Mouse (Mus musculus): ENCODE measurements around the gene Eif2s3x. TPM values are rescaled to one million over a fixed set of nuclear protein-coding genes. Genes with fewer than 3 reads are reported as not detected.

Eif2s3x gene
- 57.7 and 74.4 TPM in 2 replicates for polyA plus RNA-seq (2021; fragmentation: Nextera tagmentation)
- long read RNA-seq, experiment 1, transcript Eif2s3x-201 (12 exons, 3,647 nt) = major isoform, 489 of 567 reads
- long read RNA-seq, experiment 1, partial matches to known transcripts = 28 of 567 reads
- long read RNA-seq, experiment 1, other reads (novel, unspliced or antisense) = 50 of 567 reads
- long read RNA-seq, experiment 2, transcript Eif2s3x-201 (12 exons, 3,647 nt) = major isoform, 47 of 87 reads
- long read RNA-seq, experiment 2, partial matches to known transcripts = 7 of 87 reads
- long read RNA-seq, experiment 2, other reads (novel, unspliced or antisense) = 33 of 87 reads

GRCm38 (mm10) chrX:94212597-94213321 is at the start of gene Eif2s3x:
TSS of gene Eif2s3x (minus strand) at chrX:94212862.

DNA sequence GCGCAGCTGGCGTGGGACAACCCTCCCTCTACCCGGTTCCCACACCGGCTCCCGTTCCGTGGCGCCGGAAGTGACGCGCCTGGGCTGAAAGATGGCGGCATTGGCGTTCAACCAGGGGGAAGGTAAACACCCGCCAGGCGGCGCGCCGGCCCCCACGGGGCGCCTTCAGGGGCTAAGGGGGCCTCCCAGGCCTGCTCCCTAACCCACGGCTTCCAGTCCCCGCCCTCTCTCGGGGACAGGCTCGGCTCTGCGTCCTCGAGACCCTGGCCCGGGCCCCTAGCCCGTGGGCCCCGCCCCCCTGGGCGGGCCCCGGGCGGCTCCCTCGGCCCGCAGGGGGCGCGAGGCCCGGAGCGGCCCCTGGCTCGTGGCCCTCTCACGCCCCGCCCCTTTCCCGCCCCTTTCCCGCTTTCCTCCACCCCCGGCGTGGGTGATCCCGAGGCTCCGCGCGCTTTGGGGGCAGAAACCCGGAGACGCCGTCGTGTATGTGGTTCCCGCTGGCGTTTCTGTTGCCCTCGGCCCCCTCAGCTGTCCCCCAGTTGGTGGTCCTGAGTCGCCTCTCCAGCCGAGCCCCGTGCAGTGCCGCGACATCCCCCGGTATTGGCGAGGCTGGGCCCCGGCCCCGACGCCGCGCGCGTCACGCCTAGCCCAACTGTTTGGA is 22.0 kb upstream of the Eif2s3x start, which contains the start of gene Klhl15:
Klhl15 (plus strand) TSS at position 68 of the 658 bp plus-strand sequence.

Other genes with a start within 250 kb of the Eif2s3x start
- not detected in 2 replicates for gene AU015836, start 244.2 kb downstream of the Eif2s3x start, polyA plus RNA-seq (2021; fragmentation: Nextera tagmentation)
- 19.2 and 21.8 TPM in 2 replicates for gene Zfx, start 89.2 kb downstream of the Eif2s3x start, polyA plus RNA-seq (2021; fragmentation: Nextera tagmentation)
- 5.3 and 6.4 TPM in 2 replicates for gene Klhl15, start 21.7 kb upstream of the Eif2s3x start, polyA plus RNA-seq (2021; fragmentation: Nextera tagmentation)
- gene Fam90a1b, start 153.9 kb upstream of the Eif2s3x start, polyA plus RNA-seq (2021; fragmentation: Nextera tagmentation) = 0.04 TPM in 1 of 2 replicates, not detected in the other
- 148 and 150 TPM in 2 replicates for gene Apoo, start 154.3 kb upstream of the Eif2s3x start, polyA plus RNA-seq (2021; fragmentation: Nextera tagmentation)